Mouse (Mus musculus): ENCODE data around the gene Olfr110.
"Not testable (repeated sequence)": the region's sequence is repeated elsewhere in the genome, so short reads cannot be mapped to it uniquely, and the experiment has no call there.

Olfr110 gene

GRCm38 (mm10) chr17:37491930-37492518, at the start of gene Olfr110:
Gene Olfr110, plus strand, starts transcription at chr17:37492468.
- DNase-seq (ENCODE audit: low read depth, low spot score) = no peak

DNA sequence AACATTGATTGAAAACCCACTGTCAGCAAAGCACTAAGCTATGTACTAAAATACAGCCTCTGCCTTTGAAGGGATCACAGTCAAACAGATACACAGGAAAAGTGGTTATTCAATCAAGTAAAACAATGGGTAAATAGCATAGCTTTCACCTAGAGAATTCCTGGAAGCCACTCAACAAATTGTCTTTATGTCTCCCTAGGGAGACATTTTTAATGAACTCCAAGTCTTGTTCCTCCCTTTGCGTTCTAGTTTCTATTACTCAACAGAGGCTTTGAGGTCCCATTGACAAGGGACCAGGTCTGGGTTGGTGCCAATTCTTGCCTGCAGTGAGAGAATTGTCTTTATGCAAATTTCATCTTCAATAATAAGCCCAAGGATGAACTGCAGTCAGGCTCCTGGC, 47.1 kb upstream of the Olfr110 start, which contains the start of gene Olfr108:
Gene Olfr108, plus strand, starts transcription at position 301 of the 400 bp plus-strand sequence.
- DNase-seq (ENCODE audit: low read depth, low spot score) = no peak

GRCm38 (mm10) chr17:37458616-37459015, 33.7 kb upstream of the Olfr110 start, which contains the start of gene Olfr109:
Gene Olfr109, plus strand, starts transcription at chr17:37458916.
- no peak for DNase-seq (ENCODE audit: low read depth, low spot score)

- no peak for DNase-seq (ENCODE audit: low read depth, low spot score)
Measured at GRCm38 (mm10) chr17:37483452-37483851, 8.8 kb upstream of the Olfr110 start, which contains the start of gene H2-M2. Gene H2-M2, minus strand, starts transcription at chr17:37483552.

DNA sequence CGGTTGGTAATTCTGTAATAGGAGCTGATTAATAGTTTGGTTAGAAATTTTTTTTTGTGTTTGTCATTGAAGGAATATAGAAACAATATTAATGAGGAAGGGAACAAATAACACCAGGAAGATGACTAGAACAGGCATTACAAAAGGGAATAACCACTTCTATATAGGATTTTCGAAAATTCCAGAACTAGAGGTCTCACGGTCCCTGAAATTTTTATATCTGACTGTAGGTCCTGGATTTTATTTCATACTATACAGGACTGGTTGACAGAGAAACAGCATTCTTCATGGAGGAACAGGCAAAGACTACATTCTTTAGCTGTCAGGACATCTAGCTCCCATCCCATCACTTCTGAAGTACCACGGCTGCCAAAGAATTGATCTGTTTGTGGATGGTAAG, 15.5 kb downstream of the Olfr110 start, which contains the start of gene Olfr111:
Gene Olfr111, plus strand, starts transcription at position 301 of the 400 bp plus-strand sequence.
- DNase-seq (ENCODE audit: low read depth, low spot score) = no peak

DNA sequence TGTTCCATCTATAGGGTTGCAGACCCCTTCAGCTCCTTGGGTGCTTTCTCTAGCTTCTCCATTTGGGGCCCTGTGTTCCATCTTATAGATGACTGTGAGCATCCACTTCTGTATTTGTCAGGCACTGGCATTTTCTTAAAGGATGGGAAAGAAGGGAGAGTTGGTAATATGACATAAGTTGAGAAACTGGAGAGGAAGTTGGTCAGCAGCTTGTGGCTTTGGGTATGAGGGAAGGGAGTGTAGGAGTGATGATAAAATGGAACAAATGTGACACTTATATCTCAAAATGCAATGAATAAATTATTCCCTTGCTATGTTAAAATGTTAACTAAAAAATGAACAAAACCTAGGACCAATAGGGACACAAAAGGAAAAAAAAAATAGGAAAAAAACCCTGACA, 32.3 kb downstream of the Olfr110 start:
- not testable (repeated sequence) for DNase-seq (ENCODE audit: low read depth, low spot score)

DNA sequence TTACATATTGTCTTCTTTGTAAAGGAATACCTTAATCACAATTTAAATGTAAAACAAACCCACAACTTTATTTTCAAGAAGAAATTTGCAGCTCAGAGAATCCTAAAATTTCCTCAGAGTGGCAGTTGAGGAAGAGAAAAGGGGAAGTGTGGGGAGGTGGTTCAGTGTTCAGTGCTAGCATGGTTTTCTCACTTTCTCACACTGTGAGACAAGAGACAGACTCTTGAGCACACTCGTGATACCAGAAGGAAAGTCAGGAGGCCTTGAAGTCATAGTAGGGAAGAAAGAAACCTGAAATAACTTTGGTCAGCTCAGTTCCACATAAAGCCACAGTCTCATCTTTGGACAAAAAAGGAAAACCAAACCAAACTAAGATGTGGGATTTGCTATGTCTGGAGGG, 33.2 kb downstream of the Olfr110 start:
- DNase-seq (ENCODE audit: low read depth, low spot score) = not testable (repeated sequence)

GRCm38 (mm10) chr17:37535173-37535572, 42.9 kb downstream of the Olfr110 start:
- no peak for DNase-seq (ENCODE audit: low read depth, low spot score)

GRCm38 (mm10) chr17:37538416-37538815, 46.1 kb downstream of the Olfr110 start:
- not testable (repeated sequence) for DNase-seq (ENCODE audit: low read depth, low spot score)

DNA sequence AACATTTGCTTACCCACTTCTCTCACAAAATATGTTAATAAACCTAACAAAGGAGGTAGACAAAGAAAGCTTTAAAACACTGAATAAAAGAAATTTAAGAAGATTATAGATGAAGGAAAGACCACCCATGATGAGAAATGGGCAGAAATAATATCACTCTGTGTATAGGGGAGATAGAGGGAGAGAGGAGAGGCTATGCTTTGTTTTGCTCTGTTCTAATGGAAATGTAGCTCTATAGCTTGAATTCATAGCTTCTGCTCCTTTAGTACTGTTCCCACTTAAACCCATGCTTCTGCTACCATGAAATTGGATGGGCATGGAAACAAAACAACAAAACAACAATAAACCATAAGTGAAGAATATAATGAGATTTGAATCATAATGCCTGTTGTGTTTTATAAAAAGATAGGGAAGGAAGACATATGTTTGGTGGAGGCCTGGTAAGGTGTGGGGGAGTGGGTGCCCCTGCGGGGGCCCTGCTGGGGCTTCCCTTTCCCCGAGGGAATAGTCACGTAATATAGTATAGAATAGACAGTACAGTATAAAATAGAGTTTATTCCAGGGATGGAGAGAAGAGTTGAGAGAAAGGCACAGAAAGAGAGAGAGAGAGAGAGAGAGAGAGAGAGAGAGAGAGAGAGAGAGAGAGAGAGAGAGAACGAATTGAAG, 49.3 kb downstream of the Olfr110 start:
- DNase-seq (ENCODE audit: low read depth, low spot score) = no peak

- no peak for DNase-seq (ENCODE audit: low read depth, low spot score)
Measured at GRCm38 (mm10) chr17:37543800-37544435, 51.6 kb downstream of the Olfr110 start.
